Mouse (Mus musculus) bone marrow macrophage, adult 2 months (primary cell): ENCODE measurements around the gene Adcy5.

ENCODE experiments used
- CTCF ChIP-seq: IDR thresholded peaks from 2 replicates; pipeline ENCODE4 v1.5.1; 2012; ENCODE audit warnings: low read depth, mild to moderate bottlenecking, low read length, moderate library complexity
- POLR2A ChIP-seq: IDR thresholded peaks from 2 replicates; pipeline ENCODE4 v1.6.1; 2012; ENCODE audit warnings: mild to moderate bottlenecking, low read depth, low read length, borderline replicate concordance

GRCm38 (mm10) chr16:35203511-35203910 is 48.8 kb downstream of the Adcy5 start:
- TF ChIP-seq CTCF = no peak
- TF ChIP-seq POLR2A = no peak
